Mouse (Mus musculus) brain, embryonic 14.5 days (tissue): ENCODE data around the gene Pnpla8.
"Not testable (repeated sequence)": the region's sequence is repeated elsewhere in the genome, so short reads cannot be mapped to it uniquely, and the experiment has no call there.

ENCODE experiments used
- CTCF ChIP-seq: fragments of 200-500 bp; IDR thresholded peaks from 2 replicates; pipeline ENCODE4 v1.5.1; 2012; ENCODE audit warnings: inconsistent platforms, mild to moderate bottlenecking, moderate library complexity, borderline replicate concordance; ENCODE audit not compliant: insufficient read depth, insufficient read length; ENCODE audit errors: extremely low read depth
- POLR2A ChIP-seq: fragments of 200-500 bp; IDR thresholded peaks from 2 replicates; pipeline ENCODE4 v1.6.1; 2012; ENCODE audit warnings: mild to moderate bottlenecking, inconsistent platforms, borderline replicate concordance; ENCODE audit not compliant: poor library complexity, insufficient read depth, insufficient read length, severe bottlenecking; ENCODE audit errors: extremely low read depth

DNA sequence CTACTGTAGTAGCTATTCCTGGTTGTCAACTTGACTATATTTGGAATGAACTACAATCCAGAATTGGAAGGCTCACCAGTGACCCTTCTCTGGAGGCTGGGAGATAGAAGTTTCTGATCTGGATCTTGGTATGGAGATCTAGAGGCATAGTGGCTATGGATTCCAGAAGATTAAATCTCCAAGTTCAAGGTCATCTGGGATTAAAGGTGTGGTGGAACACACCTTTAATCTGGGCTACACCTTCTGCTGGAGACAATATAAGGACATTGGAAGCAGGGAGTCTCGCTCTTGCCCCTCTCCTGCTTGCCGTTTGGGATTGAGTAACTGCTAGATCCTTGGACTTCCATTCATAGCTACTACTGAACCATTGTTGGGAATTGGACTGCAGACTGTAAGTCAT, at the start of gene Pnpla8:
- TF ChIP-seq CTCF, POLR2A: not testable (repeated sequence)
